Mouse (Mus musculus) lung, adult 2 months (tissue): ENCODE results near the gene Mcidas.

Experiments used
- CTCF ChIP-seq: fragments of 200-500 bp; IDR thresholded peaks from 2 replicates; pipeline ENCODE4 v1.5.1; 2011; ENCODE audit warnings: mild to moderate bottlenecking, low read length, control low read depth; ENCODE audit not compliant: insufficient read depth
- POLR2A ChIP-seq: fragments of 200-500 bp; IDR thresholded peaks from 2 replicates; pipeline ENCODE4 v1.6.1; 2011; ENCODE audit warnings: low read depth, mild to moderate bottlenecking, control low read depth, low read length, borderline replicate concordance; ENCODE audit errors: extremely low read depth

- TF ChIP-seq CTCF (no peak), POLR2A (no peak)
Measured at GRCm38 (mm10) chr13:112945900-112946299, 47.7 kb upstream of the Mcidas start.
